Mouse (Mus musculus): ENCODE data around the gene Gm5089. TPM values are rescaled to one million over a fixed set of nuclear protein-coding genes. Genes with fewer than 3 reads are reported as not detected.

The Gm5089 gene
- total and polyA plus RNA-seq, 2 experiments from 2014 or later, result not detected

- no peak for ATAC-seq (ENCODE audit: insufficient read depth, low read depth)
- H3K4me1 ChIP-seq (ENCODE audit: control insufficient read depth, insufficient read depth), result no peaks in the 10 kb centered on the region
- H3K9me3 ChIP-seq (replicated peaks; ENCODE audit: control insufficient read depth, low read length), result no peaks in the 10 kb centered on the region
- TF ChIP-seq EP300 (IDR thresholded peaks at IDR 0.05; ENCODE audit: low read depth), result no peak
- no peak for TF ChIP-seq CTCF (IDR thresholded peaks at IDR 0.05; ENCODE audit: low read depth)
- H3K27ac ChIP-seq (ENCODE audit: low read depth), result no peak overlapping the region
- H3K27me3 ChIP-seq (ENCODE audit: control insufficient read depth, insufficient read depth, low read length), result no peaks in the 10 kb centered on the region
- WGBS, result 94% methylated on average over 5 of the region's 5 CpGs
- no peak for DNase-seq (ENCODE audit: low spot score)
- H3K4me3 ChIP-seq (ENCODE audit: low read depth, low read length), result no peak overlapping the region
- H3K4me2 ChIP-seq (ENCODE audit: low read depth, low read length), result no peak overlapping the region
- H3K9ac ChIP-seq (replicated peaks; ENCODE audit: low read depth, low read length), result no peak overlapping the region
- no peaks in the 10 kb centered on the region for H3K36me3 ChIP-seq (replicated peaks; ENCODE audit: control insufficient read depth, insufficient read depth, low read length)
Observed at GRCm38 (mm10) chr14:122385758-122386157, 65.2 kb downstream of the Gm5089 start.

- 84% methylated on average over 3 of the region's 3 CpGs for WGBS
- Histone ChIP-seq H3K27me3 (ENCODE audit: control insufficient read depth, insufficient read depth, low read length) (no peaks in the 10 kb centered on the region), H3K4me2 (ENCODE audit: low read depth, low read length) (no peak overlapping the region), H3K9ac (replicated peaks; ENCODE audit: low read depth, low read length) (no peak overlapping the region), H3K27ac (ENCODE audit: low read depth) (no peak overlapping the region), H3K9me3 (replicated peaks; ENCODE audit: control insufficient read depth, low read length) (no peaks in the 10 kb centered on the region), H3K4me3 (ENCODE audit: low read depth, low read length) (no peak overlapping the region), H3K4me1 (ENCODE audit: control insufficient read depth, insufficient read depth) (no peaks in the 10 kb centered on the region), H3K36me3 (replicated peaks; ENCODE audit: control insufficient read depth, insufficient read depth, low read length) (no peaks in the 10 kb centered on the region)
- ATAC-seq (ENCODE audit: insufficient read depth, low read depth), result no peak
- TF ChIP-seq CTCF (IDR thresholded peaks at IDR 0.05; ENCODE audit: low read depth) (no peak), EP300 (IDR thresholded peaks at IDR 0.05; ENCODE audit: low read depth) (no peak)
- no peak for DNase-seq (ENCODE audit: low spot score)
Observed at GRCm38 (mm10) chr14:122385238-122385534, 65.7 kb downstream of the Gm5089 start.

Other genes with a start within 250 kb of the Gm5089 start
- gene Zic5, start 14.6 kb upstream of the Gm5089 start, total RNA-seq (2014; rRNA removed; ENCODE audit: low replicate concordance), result not detected in 2 replicates
- not detected in 2 replicates for gene Zic5, start 14.6 kb upstream of the Gm5089 start, polyA plus RNA-seq (2015; fragmentation: Nextera tagmentation; extraction: Ambion mirVana)
- not detected in 2 replicates for gene Zic2, start 24.3 kb upstream of the Gm5089 start, total RNA-seq (2014; rRNA removed; ENCODE audit: low replicate concordance)
- not detected in 2 replicates for gene Zic2, start 24.3 kb upstream of the Gm5089 start, polyA plus RNA-seq (2015; fragmentation: Nextera tagmentation; extraction: Ambion mirVana)
- gene Gm10837, start 39.5 kb upstream of the Gm5089 start, total RNA-seq (2014; rRNA removed; ENCODE audit: low replicate concordance), result not detected in 2 replicates
- not detected in 2 replicates for gene Gm10837, start 39.5 kb upstream of the Gm5089 start, polyA plus RNA-seq (2015; fragmentation: Nextera tagmentation; extraction: Ambion mirVana)
- 7.1 and 17.0 TPM in 2 replicates for gene Pcca, start 83.2 kb upstream of the Gm5089 start, total RNA-seq (2014; rRNA removed; ENCODE audit: low replicate concordance)
- gene Pcca, start 83.2 kb upstream of the Gm5089 start, polyA plus RNA-seq (2015; fragmentation: Nextera tagmentation; extraction: Ambion mirVana), result 30.4 and 31.2 TPM in 2 replicates

Data from heart, postnatal 0 days (tissue).